Mouse (Mus musculus): ENCODE data around the gene Irs2. TPM values are rescaled to one million over a fixed set of nuclear protein-coding genes. Genes with fewer than 3 reads are reported as not detected.
A peak's percentile ranks its signal among the peaks of the same experiment; 100 is the strongest.

Gene Irs2
- polyA plus RNA-seq, 1 experiment from 2014 or later: 4.6 TPM

- Histone ChIP-seq H3K36me3 (ENCODE audit: control insufficient read depth, insufficient read depth, low read length) (no peaks in the 10 kb centered on the region), H3K27me3 (replicated peaks; ENCODE audit: control insufficient read depth, insufficient read depth, low read length) (no peaks in the 10 kb centered on the region), H3K9ac (ENCODE audit: low read depth, low read length) (peak overlapping the region; percentile 92), H3K27ac (ENCODE audit: low read depth, low read length) (no peak overlapping the region), H3K4me3 (ENCODE audit: low read length) (peak overlapping the region; percentile 83), H3K4me2 (ENCODE audit: low read length) (peak overlapping the region; percentile 90), H3K9me3 (ENCODE audit: control insufficient read depth, low read length) (no peaks in the 10 kb centered on the region), H3K4me1 (ENCODE audit: control insufficient read depth, insufficient read depth, low read depth, low read length) (peaks cover 59% of the 10 kb centered on the region)
- WGBS: 82% methylated on average over 26 of the region's 26 CpGs
- no peak for ATAC-seq
These were observed 2.6 kb downstream of the Irs2 start for GRCm38 (mm10) chr8:11005460-11006275.

GRCm38 (mm10) chr8:11004781-11005459 lies 3.3 kb downstream of the Irs2 start:
- 60% methylated on average over 22 of the region's 22 CpGs for WGBS
- no peak for ATAC-seq
- no peaks in the 10 kb centered on the region for H3K27me3 ChIP-seq (replicated peaks; ENCODE audit: control insufficient read depth, insufficient read depth, low read length)
- no peak overlapping the region for H3K27ac ChIP-seq (ENCODE audit: low read depth, low read length)
- H3K4me1 ChIP-seq (ENCODE audit: control insufficient read depth, insufficient read depth, low read depth, low read length): peaks cover 64% of the 10 kb centered on the region
- H3K9ac ChIP-seq (ENCODE audit: low read depth, low read length): peak overlapping the region; percentile 92
- peak overlapping the region; percentile 90 for H3K4me2 ChIP-seq (ENCODE audit: low read length)
- H3K9me3 ChIP-seq (ENCODE audit: control insufficient read depth, low read length): no peaks in the 10 kb centered on the region
- H3K4me3 ChIP-seq (ENCODE audit: low read length): peak overlapping the region; percentile 83
- no peaks in the 10 kb centered on the region for H3K36me3 ChIP-seq (ENCODE audit: control insufficient read depth, insufficient read depth, low read length)

- ATAC-seq: no peak
- Histone ChIP-seq H3K27ac (ENCODE audit: low read depth, low read length) (0 out of 2 replicates have a peak overlapping the region, but pooled peaks have one; percentile 5), H3K4me3 (ENCODE audit: low read length) (peak overlapping the region; percentile 83), H3K27me3 (replicated peaks; ENCODE audit: control insufficient read depth, insufficient read depth, low read length) (no peaks in the 10 kb centered on the region), H3K4me2 (ENCODE audit: low read length) (peak overlapping the region; percentile 90), H3K9ac (ENCODE audit: low read depth, low read length) (peak overlapping the region; percentile 69), H3K4me1 (ENCODE audit: control insufficient read depth, insufficient read depth, low read depth, low read length) (peaks cover 69% of the 10 kb centered on the region), H3K9me3 (ENCODE audit: control insufficient read depth, low read length) (no peaks in the 10 kb centered on the region), H3K36me3 (ENCODE audit: control insufficient read depth, insufficient read depth, low read length) (no peaks in the 10 kb centered on the region)
- 26% methylated on average over 7 of the region's 7 CpGs for WGBS
These were observed 4.3 kb downstream of the Irs2 start for GRCm38 (mm10) chr8:11003917-11004470.

GRCm38 (mm10) chr8:11003253-11003652 lies 5.0 kb downstream of the Irs2 start:
- ATAC-seq: no peak
- WGBS: 31% methylated on average over 6 of the region's 6 CpGs
- Histone ChIP-seq H3K27ac (ENCODE audit: low read depth, low read length) (peak overlapping the region; percentile 39; the same call in 1 of the 2 replicates), H3K9me3 (ENCODE audit: control insufficient read depth, low read length) (no peaks in the 10 kb centered on the region), H3K4me2 (ENCODE audit: low read length) (peak overlapping the region; percentile 90), H3K27me3 (replicated peaks; ENCODE audit: control insufficient read depth, insufficient read depth, low read length) (no peaks in the 10 kb centered on the region), H3K36me3 (ENCODE audit: control insufficient read depth, insufficient read depth, low read length) (no peaks in the 10 kb centered on the region), H3K4me1 (ENCODE audit: control insufficient read depth, insufficient read depth, low read depth, low read length) (peaks cover 69% of the 10 kb centered on the region), H3K4me3 (ENCODE audit: low read length) (peak overlapping the region; percentile 83), H3K9ac (ENCODE audit: low read depth, low read length) (peak overlapping the region; percentile 69)

- H3K27ac ChIP-seq (ENCODE audit: low read depth, low read length): peak overlapping the region; percentile 46; the same call in 1 of the 2 replicates
- H3K4me2 ChIP-seq (ENCODE audit: low read length): peak overlapping the region; percentile 90
- no peaks in the 10 kb centered on the region for H3K36me3 ChIP-seq (ENCODE audit: control insufficient read depth, insufficient read depth, low read length)
- no peaks in the 10 kb centered on the region for H3K9me3 ChIP-seq (ENCODE audit: control insufficient read depth, low read length)
- no peaks in the 10 kb centered on the region for H3K27me3 ChIP-seq (replicated peaks; ENCODE audit: control insufficient read depth, insufficient read depth, low read length)
- 17% methylated on average over 6 of the region's 6 CpGs for WGBS
- peak overlapping the region; percentile 83 for H3K4me3 ChIP-seq (ENCODE audit: low read length)
- H3K4me1 ChIP-seq (ENCODE audit: control insufficient read depth, insufficient read depth, low read depth, low read length): peaks cover 69% of the 10 kb centered on the region
- peak overlapping the region; percentile 69 for H3K9ac ChIP-seq (ENCODE audit: low read depth, low read length)
- no peak for ATAC-seq
These were observed 5.4 kb downstream of the Irs2 start for GRCm38 (mm10) chr8:11002816-11003215.

DNA sequence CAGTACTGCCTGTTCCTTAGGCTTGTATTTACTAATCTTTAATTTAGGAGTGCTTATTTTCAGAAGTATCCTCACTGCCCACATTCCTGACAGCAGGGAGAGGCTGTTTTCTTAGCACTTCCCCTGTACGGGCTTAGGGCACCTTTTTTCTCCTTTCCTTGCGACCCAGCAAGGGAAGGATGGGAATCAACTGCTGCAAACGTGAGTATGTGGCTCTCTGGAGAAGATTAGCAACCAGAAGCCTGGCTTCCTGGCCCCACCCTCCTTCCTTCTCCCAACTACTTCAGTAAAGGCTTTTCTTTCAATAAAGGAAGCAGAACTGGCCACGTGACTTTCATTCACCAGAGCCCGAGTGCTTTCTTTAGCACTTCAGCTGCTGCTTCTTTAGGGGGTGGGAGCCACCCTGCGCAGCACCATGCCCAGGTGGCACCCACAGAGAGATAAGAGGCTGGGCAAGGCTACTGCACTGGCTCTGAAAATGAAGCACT lies 7.2 kb downstream of the Irs2 start:
- peak overlapping the region; percentile 49 for H3K9ac ChIP-seq (ENCODE audit: low read depth, low read length)
- H3K4me2 ChIP-seq (ENCODE audit: low read length): peak overlapping the region; percentile 90
- no peaks in the 10 kb centered on the region for H3K27me3 ChIP-seq (replicated peaks; ENCODE audit: control insufficient read depth, insufficient read depth, low read length)
- H3K36me3 ChIP-seq (ENCODE audit: control insufficient read depth, insufficient read depth, low read length): no peaks in the 10 kb centered on the region
- H3K27ac ChIP-seq (ENCODE audit: low read depth, low read length): peak overlapping the region; percentile 21; the same call in 1 of the 2 replicates
- no peaks in the 10 kb centered on the region for H3K9me3 ChIP-seq (ENCODE audit: control insufficient read depth, low read length)
- no peak for ATAC-seq
- H3K4me1 ChIP-seq (ENCODE audit: control insufficient read depth, insufficient read depth, low read depth, low read length): peaks cover 61% of the 10 kb centered on the region
- 1% methylated on average over 6 of the region's 6 CpGs for WGBS
- peak overlapping the region; percentile 83 for H3K4me3 ChIP-seq (ENCODE audit: low read length)

GRCm38 (mm10) chr8:10999538-10999937 lies 8.7 kb downstream of the Irs2 start:
- Histone ChIP-seq H3K9me3 (ENCODE audit: control insufficient read depth, low read length) (no peaks in the 10 kb centered on the region), H3K4me2 (ENCODE audit: low read length) (peak overlapping the region; percentile 90), H3K4me1 (ENCODE audit: control insufficient read depth, insufficient read depth, low read depth, low read length) (peaks cover 45% of the 10 kb centered on the region), H3K9ac (ENCODE audit: low read depth, low read length) (peak overlapping the region; percentile 36; the same call in 1 of the 2 replicates), H3K36me3 (ENCODE audit: control insufficient read depth, insufficient read depth, low read length) (no peaks in the 10 kb centered on the region), H3K4me3 (ENCODE audit: low read length) (peak overlapping the region; percentile 14), H3K27ac (ENCODE audit: low read depth, low read length) (0 out of 2 replicates have a peak overlapping the region, but pooled peaks have one; percentile 36), H3K27me3 (replicated peaks; ENCODE audit: control insufficient read depth, insufficient read depth, low read length) (no peaks in the 10 kb centered on the region)
- WGBS: 51% methylated on average over 4 of the region's 4 CpGs
- no peak for ATAC-seq

DNA sequence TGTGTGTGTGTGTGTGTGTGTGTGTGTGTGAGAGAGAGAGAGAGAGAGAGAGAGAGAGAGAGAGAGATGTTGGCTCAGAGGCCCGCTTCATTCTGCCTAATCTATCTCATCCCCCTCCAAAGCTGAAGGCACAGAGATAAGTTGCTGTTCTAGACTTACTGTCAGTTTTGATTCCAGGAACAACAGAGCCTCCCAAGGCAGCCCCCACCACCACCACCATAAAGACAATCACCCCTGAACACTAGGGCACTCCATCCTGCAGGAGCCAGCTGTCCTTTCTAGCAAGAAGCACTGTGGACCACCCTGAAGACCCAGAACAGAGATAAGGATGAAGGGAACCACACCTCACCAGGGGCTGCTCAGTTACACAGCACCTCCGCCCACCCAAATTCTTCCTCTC lies 12.0 kb downstream of the Irs2 start:
- Histone ChIP-seq H3K4me3 (ENCODE audit: low read length) (no peak overlapping the region), H3K9ac (ENCODE audit: low read depth, low read length) (no peak overlapping the region), H3K36me3 (ENCODE audit: control insufficient read depth, insufficient read depth, low read length) (no peaks in the 10 kb centered on the region; the same call in 1 of the 2 replicates), H3K4me2 (ENCODE audit: low read length) (no peak overlapping the region), H3K27ac (ENCODE audit: low read depth, low read length) (no peak overlapping the region), H3K4me1 (ENCODE audit: control insufficient read depth, insufficient read depth, low read depth, low read length) (peaks cover 24% of the 10 kb centered on the region), H3K9me3 (ENCODE audit: control insufficient read depth, low read length) (no peaks in the 10 kb centered on the region), H3K27me3 (replicated peaks; ENCODE audit: control insufficient read depth, insufficient read depth, low read length) (no peaks in the 10 kb centered on the region)
- 94% methylated on average over 2 of the region's 2 CpGs for WGBS
- no peak for ATAC-seq

DNA sequence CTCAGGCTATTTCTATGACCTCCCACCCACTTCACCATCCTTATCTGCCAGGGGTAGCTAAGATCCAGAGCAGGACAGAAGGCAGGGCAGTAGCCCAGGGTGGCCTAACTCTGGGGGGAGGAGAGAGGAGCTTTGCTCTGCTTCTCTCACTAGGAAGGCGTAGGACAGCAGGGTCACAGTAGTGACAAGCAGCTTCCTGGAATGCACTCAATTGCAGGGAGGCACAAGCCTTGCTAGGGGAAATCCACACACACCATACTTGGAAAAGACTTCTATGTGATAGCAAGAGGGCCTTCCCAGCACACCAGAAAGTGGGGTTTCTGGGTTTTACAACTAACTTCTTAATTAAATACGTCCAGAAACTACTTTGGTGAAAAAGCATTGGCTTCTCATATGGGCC lies 12.5 kb downstream of the Irs2 start:
- 73% methylated on average over 2 of the region's 2 CpGs for WGBS
- Histone ChIP-seq H3K9me3 (ENCODE audit: control insufficient read depth, low read length) (no peaks in the 10 kb centered on the region), H3K27me3 (replicated peaks; ENCODE audit: control insufficient read depth, insufficient read depth, low read length) (no peaks in the 10 kb centered on the region), H3K4me2 (ENCODE audit: low read length) (no peak overlapping the region), H3K9ac (ENCODE audit: low read depth, low read length) (no peak overlapping the region), H3K36me3 (ENCODE audit: control insufficient read depth, insufficient read depth, low read length) (no peaks in the 10 kb centered on the region; the same call in 1 of the 2 replicates), H3K4me3 (ENCODE audit: low read length) (no peak overlapping the region), H3K27ac (ENCODE audit: low read depth, low read length) (no peak overlapping the region), H3K4me1 (ENCODE audit: control insufficient read depth, insufficient read depth, low read depth, low read length) (peaks cover 24% of the 10 kb centered on the region)
- no peak for ATAC-seq
